Mouse (Mus musculus) CD4-positive, CD25-positive, alpha-beta regulatory T cell, adult 2 months (primary cell): ENCODE results near the gene Kremen1.

ENCODE experiments used
- DNase-seq: peaks from one replicate; pipeline ENCODE4 v3.0.0-alpha.2; 2012; ENCODE audit warnings: low read depth, low spot score

Gene Kremen1

GRCm38 (mm10) chr11:5261508-5262392, at the start of gene Kremen1:
Kremen1 (minus strand) TSS chr11:5261558.
- DNase-seq = peak; percentile 97

GRCm38 (mm10) chr11:5307024-5307905, 45.9 kb upstream of the Kremen1 start:
- DNase-seq = no peak

GRCm38 (mm10) chr11:5306017-5306416, 44.7 kb upstream of the Kremen1 start:
- no peak for DNase-seq

- DNase-seq = no peak
These were observed 43.2 kb upstream of the Kremen1 start for GRCm38 (mm10) chr11:5304526-5304925.

- DNase-seq = peak; percentile 15
These were observed 36.6 kb upstream of the Kremen1 start for GRCm38 (mm10) chr11:5298007-5298372.

DNA sequence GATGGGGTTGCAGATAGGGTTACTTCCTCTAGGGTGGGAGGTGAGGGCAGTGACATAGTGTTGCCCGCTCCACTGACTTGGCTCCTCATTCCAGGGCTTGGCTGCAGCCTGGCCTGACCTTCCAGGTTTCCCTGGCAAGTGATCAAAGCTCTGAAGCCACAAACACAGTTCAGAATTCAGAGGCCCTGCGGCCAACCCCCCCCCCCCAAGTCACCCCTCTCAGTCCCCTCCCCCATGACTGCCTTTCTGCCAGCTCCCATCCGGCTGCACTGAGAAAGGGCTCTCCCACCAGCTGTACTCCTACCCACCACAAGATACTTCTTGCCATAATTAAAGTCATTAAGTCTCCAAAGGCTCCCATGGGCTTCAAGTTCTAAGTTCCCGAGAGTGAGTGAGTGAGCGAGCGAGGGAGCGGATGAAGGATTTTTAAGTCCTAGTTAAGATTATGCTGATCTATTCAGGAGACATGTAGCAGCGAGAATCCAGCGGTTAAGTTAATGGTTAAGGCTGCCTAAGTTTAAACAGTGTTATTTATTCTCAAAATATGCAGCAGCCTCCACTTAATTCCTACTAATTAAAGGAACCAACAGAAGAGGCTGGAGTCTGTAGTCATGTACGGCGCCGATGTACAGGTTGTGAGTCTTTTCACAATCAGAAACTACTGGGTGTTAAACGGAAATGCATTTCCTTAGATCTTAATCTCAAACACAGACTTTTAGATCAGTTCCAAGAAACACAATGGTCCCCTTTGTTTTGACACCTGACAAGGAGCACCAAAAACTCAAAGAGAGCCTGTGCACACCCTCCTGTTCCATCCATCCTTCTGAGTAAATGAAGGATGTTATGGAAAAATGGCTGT, 36.0 kb upstream of the Kremen1 start:
- peak; percentile 40 for DNase-seq

DNA sequence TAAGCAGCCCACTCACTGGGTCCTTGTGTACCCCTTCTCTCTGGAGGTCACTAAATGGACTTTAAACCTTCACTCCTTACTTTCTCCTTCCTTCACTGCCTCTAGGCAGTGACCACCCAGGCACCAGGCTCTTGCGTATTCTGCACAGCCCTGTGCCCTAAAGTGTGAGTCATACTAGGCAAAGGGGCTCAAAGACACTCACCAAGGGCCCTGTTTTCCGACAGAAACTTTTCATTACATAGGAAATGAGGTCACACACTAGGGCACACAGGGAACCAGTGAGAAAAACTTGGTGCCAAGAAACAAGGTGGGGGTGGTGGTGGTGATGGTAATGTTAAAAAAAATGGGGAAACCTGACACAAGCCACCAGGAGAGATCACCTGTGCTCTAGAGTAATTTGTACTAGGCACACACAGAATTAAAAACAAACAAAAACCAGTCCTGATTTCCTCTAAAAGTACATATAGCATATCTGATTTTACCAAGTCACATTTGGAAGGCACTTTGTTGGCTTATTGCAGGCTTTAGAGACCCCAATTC, 35.3 kb upstream of the Kremen1 start:
- DNase-seq = peak; percentile 40

- DNase-seq = no peak
These were observed 33.4 kb upstream of the Kremen1 start for GRCm38 (mm10) chr11:5294805-5295204.

- DNase-seq = peak; percentile 85
These were observed 29.3 kb upstream of the Kremen1 start for GRCm38 (mm10) chr11:5290691-5291090.

GRCm38 (mm10) chr11:5289826-5290580, 28.6 kb upstream of the Kremen1 start:
- DNase-seq = no peak

- DNase-seq = no peak
These were observed 22.6 kb upstream of the Kremen1 start for GRCm38 (mm10) chr11:5283987-5284386.

DNA sequence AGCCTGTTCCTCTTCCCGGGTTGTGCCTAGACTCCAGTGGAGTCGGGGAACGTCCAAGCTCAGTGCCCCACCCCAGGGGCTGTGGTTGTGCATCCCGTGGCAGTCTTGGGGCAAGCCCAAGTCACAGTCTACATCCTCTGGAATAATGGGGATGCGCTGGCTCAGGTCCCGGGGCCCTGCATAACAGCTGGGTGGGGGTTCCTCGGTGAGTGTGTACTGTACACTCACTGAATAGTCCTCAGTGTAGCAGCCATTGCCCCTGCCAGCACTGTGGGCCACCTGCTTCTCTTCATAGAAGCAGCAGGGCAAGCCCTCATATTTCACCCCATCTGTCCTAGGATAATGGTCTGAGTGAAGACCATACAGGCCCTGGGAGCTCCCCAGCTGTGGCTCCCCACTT, 19.6 kb upstream of the Kremen1 start:
- no peak for DNase-seq

- no peak for DNase-seq
These were observed 17.1 kb upstream of the Kremen1 start for GRCm38 (mm10) chr11:5278463-5278862.

DNA sequence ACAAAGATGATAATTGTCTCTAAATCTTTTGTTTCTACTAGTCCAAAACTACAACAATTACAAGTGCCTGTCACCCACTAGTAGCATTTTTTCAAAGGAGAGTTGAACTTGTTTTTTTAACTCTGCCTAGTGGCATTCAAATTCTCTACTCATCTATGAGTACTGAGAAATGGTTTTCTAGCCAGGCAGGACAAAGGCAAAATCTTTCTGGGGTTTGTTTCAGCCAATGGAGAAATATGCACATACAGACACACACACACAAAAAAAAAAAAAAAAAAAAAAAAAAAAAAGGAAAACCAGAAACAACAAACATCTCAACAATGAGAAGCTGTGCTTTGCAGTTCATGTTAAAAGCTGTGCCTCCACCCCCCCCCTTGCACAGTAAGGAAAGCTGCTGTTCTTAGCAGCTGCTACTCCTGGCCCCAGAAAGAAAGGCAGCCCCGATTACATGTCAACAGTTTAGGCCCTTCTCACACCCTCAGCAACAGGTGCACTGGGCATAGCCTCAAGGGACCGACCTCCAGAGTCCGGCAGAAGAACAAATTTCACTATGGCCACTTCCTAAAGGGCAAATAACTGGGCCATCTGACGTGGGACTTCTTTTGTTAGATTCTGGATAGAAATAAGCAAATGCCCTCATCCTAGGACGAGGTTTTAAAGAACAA, 16.1 kb upstream of the Kremen1 start:
- no peak for DNase-seq

GRCm38 (mm10) chr11:5275216-5275615, 13.9 kb upstream of the Kremen1 start:
- DNase-seq = no peak

- DNase-seq = no peak
These were observed 11.3 kb upstream of the Kremen1 start for GRCm38 (mm10) chr11:5272536-5273234.

- DNase-seq = no peak
These were observed 10.7 kb upstream of the Kremen1 start for GRCm38 (mm10) chr11:5272066-5272360.

DNA sequence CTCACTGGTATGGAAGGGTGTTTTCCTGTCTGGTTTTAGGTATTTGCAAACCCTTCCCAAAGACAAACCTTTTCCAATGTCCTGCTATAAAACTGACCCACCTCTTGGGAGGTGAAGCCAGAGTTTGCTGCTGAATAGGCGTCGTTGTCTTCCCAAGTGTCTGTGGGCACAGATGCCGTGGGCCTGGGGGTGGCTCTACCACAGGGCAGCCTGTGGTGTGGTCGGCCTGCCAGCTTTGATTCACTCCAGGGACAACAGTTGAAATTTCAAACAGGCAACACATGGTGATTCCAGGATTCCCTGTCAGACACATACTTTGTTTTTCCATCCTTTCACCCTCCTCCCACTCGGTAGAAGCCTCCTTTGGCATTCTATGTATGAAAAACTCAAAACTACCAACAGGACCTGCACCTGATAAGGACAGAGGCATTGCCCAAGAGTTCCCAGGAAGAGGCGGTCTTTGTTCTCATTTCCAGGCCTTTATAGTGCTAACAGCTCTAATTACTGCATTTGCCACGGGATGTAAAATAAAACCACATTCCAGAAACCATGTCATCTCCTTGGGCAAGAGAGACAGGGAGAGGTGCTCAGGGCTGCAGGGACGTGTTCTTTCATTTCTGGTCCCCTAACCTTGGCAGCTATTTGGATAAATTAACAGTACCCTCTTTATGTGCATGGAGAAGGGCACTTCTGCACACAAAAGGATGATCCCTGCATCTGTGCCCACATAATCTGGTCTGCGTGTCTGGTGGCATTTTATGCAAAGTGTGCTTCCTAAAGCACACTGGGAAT, 10.1 kb upstream of the Kremen1 start:
- no peak for DNase-seq
